Mouse (Mus musculus) layer of hippocampus, postnatal 36 days (tissue): ENCODE data around the gene Grpel1. TPM values are rescaled to one million over a fixed set of nuclear protein-coding genes. Genes with fewer than 3 reads are reported as not detected.
A peak's percentile ranks its signal among the peaks of the same experiment; 100 is the strongest.

ENCODE experiments used
- DNase-seq, 2 experiments: peaks; one replicate each; pipeline ENCODE4 v3.0.0; 2022
- total RNA-seq, 2 experiments: library from RNA; stranded (reverse); gene quantifications; 2 replicates each; pipeline ENCODE4 v1.2.3; 2021

Grpel1 gene
- total RNA-seq, 2 experiments from 2014 or later = 21.6 to 22.8 TPM

DNA sequence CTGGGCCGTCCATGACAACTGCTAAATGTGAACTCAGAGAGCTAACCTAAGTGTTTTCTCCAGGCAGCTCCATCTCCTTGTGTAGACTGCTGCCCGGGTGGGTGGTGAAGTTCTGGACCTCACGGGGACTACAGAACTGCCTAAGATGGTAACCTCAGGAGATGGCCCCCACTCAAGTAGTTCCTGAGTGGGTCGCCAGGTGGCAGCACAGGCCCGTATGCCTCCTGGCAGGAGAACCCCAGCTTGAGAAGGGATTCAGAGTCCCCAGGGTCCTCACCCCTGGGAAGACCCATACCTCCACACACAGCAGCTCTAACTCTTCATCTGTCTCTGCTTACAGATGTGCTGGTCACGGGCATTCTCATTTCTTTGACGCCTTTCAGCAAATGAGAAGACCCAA is 2.0 kb upstream of the Grpel1 start:
- peak; percentile 69 to 78 for DNase-seq

DNA sequence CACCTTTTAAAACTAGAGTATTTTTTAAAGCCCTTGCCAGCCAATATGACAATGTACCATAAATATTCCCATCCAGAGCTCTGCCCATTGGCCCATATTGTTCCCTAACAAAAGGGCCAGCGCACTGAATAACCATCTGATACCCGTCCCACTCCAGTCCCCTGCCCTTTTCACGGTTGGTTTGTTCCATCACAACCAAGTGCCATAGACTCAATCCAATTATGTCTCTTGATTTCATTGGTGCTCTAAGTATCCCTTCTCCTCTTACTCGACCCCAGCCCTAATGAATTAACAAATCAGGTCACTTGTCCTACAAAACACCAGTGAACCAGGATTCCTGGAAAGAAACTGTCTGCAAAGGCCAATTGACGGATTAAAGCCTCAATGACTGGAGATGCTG is 1.4 kb upstream of the Grpel1 start:
- DNase-seq = no peak

DNA sequence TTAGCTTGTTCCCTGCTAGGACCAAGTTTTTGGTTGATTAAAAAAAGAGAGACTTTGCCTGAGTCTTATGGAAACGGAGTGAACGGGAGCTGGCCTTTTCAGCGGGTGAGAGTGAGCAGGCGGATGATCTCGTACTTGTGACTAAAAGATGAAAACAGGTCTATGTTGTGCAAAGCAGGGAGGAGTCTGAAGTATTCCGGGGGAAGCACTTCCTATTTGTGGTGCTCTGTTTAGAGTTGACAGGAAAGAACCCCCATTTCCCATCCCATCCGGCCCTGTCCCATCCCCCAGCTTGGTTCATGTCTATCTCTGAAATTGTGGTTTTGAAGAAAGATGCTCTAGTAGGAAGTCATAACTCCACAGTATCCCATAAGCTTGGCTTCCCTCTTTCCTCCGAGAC is 1.1 kb downstream of the Grpel1 start:
- DNase-seq = no peak

DNA sequence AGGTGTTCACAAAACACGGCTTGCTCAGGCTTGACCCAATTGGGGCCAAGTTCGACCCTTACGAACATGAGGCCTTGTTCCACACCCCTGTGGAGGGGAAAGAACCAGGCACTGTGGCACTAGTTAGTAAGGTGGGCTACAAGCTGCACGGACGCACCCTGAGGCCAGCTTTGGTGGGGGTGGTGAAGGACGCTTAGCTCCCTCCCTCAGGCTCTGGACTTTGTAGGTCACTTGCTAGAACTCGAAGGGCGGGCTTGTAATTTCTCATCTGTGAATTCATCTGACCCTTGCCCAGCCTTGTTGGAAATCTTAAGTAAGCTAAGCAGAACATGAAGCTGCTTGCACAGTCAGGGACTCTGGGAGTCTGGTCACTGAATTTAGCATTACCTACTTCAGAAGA is 6.4 kb downstream of the Grpel1 start:
- no peak for DNase-seq

DNA sequence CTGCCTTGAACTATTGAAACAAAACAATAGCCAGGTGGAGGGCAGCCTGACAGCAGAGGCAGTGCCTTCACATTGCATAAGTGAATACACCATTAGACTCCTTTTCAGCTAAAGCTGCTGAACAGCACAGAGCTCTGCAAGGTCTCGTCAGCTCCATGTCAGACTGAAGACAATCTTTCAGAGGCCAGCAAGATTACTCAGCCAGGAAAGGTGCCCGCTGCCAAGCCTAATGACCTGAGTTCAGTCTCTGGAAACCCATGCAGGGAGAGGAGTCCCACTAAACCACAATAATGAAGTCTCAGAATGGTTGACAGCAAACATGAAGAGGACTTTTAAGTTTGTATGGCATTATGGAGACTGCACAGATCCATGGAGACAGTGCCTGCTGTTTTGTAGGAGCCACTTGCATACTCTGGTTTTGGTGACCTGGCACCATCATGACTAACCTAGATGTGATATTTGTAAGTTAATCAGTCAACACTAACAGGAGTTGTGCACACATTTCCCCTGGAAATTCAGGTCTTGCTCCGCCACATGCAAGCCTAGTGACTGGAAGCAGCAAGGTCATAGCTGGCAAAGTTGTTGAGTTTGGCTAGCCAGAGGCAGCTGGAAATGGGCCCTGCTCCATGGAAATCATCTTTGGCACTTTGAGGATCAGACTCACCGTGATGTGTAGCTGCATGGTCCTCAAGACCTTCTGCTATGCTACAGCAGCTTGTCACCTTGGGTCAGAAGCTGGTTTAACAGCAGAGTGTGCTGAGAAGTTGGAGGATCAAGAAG is 8.3 kb downstream of the Grpel1 start:
- no peak for DNase-seq

GRCm38 (mm10) chr5:36474283-36474682 is 9.5 kb downstream of the Grpel1 start:
- peak; percentile 42 to 55 for DNase-seq

- no peak for DNase-seq
Observed at GRCm38 (mm10) chr5:36477486-36477885, 12.7 kb downstream of the Grpel1 start.

GRCm38 (mm10) chr5:36478540-36479420 is 14.0 kb downstream of the Grpel1 start:
- no peak for DNase-seq

DNA sequence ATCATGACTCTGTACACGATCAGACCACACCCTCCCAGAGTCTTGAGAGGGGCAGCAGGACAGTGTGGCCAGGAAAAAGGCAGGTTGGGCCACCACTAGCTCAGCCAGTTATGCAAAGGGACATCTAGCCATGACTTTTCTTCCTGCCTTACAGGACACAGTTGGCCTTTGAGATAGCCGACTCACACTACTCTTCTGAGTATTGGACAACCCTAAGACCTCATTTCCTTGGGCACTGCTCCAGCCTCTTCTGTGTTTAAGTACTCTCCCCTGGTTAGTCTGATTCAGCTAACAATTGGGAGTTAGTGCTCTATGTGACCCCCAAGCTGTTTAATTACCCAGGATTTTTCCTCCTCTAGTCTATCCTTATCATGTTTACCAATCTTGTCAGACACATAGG is 14.9 kb downstream of the Grpel1 start:
- no peak for DNase-seq

GRCm38 (mm10) chr5:36480398-36480797 is 15.6 kb downstream of the Grpel1 start:
- DNase-seq = no peak

- no peak for DNase-seq
Observed at GRCm38 (mm10) chr5:36481114-36481513, 16.3 kb downstream of the Grpel1 start.

- DNase-seq = peak; percentile 34 to 44
Observed at GRCm38 (mm10) chr5:36483203-36484101, 18.7 kb downstream of the Grpel1 start.

GRCm38 (mm10) chr5:36484171-36484990 is 19.6 kb downstream of the Grpel1 start, which contains the start of the genes Tada2b and Ccdc96:
TSS of gene Tada2b (minus strand) at chr5:36484285.
TSS of gene Ccdc96 (plus strand) at chr5:36484588.
- peak; percentile 97 to 98 for DNase-seq

GRCm38 (mm10) chr5:36485306-36485705 is 20.5 kb downstream of the Grpel1 start:
- DNase-seq = no peak

GRCm38 (mm10) chr5:36489225-36489624 is 24.4 kb downstream of the Grpel1 start:
- no peak for DNase-seq

- peak; percentile 51 to 68 for DNase-seq
Observed at GRCm38 (mm10) chr5:36493919-36494318, 29.1 kb downstream of the Grpel1 start.

DNA sequence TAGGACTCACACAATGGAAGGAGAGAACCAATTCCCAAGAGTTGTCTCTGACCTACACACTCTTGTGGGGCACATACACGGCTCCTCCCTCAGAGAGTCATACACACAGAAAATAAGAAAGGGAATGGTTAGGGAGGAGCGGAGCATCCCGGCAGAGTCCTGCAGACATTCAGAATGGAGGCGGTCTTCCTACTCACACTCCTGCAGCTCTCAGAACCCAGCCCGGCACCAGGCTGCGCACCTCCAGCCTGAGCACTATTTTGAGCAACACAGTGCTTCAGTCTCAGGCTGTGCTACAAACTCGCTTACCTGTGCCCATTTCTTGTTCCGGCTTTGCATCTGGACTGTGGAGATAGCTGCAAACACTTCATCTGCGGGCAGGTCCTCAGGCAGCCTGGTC is 29.9 kb downstream of the Grpel1 start:
- no peak for DNase-seq

- DNase-seq = no peak
Observed at GRCm38 (mm10) chr5:36505235-36505634, 40.4 kb downstream of the Grpel1 start.

DNA sequence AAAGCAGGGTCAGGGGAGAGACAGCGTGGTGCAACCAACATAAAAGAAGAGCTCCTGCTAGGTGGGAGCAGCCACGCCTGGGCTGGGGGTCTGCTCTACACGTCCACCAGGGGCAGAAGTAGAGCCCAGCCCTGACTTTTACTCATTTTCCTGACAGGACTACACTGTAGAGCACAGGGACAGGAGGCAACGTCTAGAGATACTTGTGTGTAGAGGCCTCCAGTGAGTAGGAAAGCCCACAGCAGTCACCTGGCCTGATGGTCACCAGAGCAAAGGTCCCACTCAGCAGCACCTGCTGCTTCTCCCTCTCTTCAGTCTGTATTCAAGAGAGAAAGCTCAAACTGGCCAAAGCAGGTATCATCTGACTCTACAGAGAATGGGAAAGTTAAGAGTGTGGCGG is 40.8 kb downstream of the Grpel1 start:
- no peak for DNase-seq

- DNase-seq = no peak
Observed at GRCm38 (mm10) chr5:36508351-36508750, 43.6 kb downstream of the Grpel1 start.

- DNase-seq = no peak
Observed at GRCm38 (mm10) chr5:36510956-36511355, 46.2 kb downstream of the Grpel1 start.
